Mouse (Mus musculus) kidney, adult 2 months (tissue): ENCODE data around the gene Lrmda.

ENCODE experiments used
- CTCF ChIP-seq: fragments of 200-500 bp; conservative IDR thresholded peaks from 2 replicates; pipeline ENCODE4 v1.5.1; 2011; ENCODE audit warnings: low read depth, mild to moderate bottlenecking, control low read depth, low read length, moderate library complexity, mixed read lengths; ENCODE audit not compliant: insufficient read depth, insufficient read length
- POLR2A ChIP-seq: fragments of 200-500 bp; IDR thresholded peaks from one replicate; pipeline ENCODE4 v1.6.1; 2011; ENCODE audit warnings: low read depth, low read length, control low read depth

- TF ChIP-seq CTCF (no peak), POLR2A (no peak)
Measured at GRCm38 (mm10) chr14:22647879-22648611, 628.5 kb downstream of the Lrmda start.
